Mouse (Mus musculus): ENCODE results near the gene Baiap2l2.

DNA sequence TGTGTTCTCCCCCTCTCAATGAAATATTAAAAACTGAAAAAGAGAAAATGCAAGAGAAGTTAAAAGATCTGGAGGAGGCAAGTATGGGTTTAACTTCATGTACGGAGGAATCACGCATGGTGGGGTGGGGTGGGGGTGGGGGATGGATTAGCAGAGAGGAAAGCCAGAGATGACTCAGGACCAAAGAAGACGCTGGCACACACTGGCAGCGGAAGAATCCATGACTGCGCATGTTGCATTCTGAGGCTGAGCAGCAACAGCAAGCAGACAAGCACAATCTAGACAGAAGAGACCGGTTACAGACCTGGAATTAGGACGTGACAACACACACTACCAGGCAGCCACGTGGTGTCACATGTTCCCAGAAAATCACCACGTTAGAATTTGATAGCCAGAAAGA lies 7.4 kb upstream of the Baiap2l2 start:
- TF ChIP-seq POLR2A (IDR thresholded peaks at IDR 0.05; ENCODE audit: borderline replicate concordance, extremely low read depth, insufficient read depth, insufficient read length, poor library complexity, severe bottlenecking) (no peak), CTCF (IDR thresholded peaks at IDR 0.05; ENCODE audit: borderline replicate concordance, extremely low read depth, insufficient read depth, insufficient read length) (no peak)
